In genomic region chr2:164967761-164968440, GRCm38 (mm10) we compare ENCODE assay signal across 8 mouse cellular contexts. TPM values are rescaled to one million over a fixed set of nuclear protein-coding genes. Genes with fewer than 3 reads are reported as not detected.
DNase-seq lines count a peak whose midpoint lies in the region; ATAC-seq and TF ChIP-seq lines count a peak whose summit lies in the region.

No protein-coding gene starts in this region.

- TF ChIP-seq POLR2A in olfactory bulb, adult 2 months (IDR thresholded peaks at IDR 0.05; ENCODE audit: insufficient read depth, low read depth, low read length), result peak; percentile 71

- ATAC-seq in megakaryocyte-erythroid progenitor cell, adult 5-6 weeks (replicated peaks; ENCODE audit: low FRiP score, low TSS enrichment, poor library complexity, severe bottlenecking), result no peak

- TF ChIP-seq CTCF in olfactory bulb, adult 2 months (IDR thresholded peaks at IDR 0.05; ENCODE audit: insufficient read depth, low read depth, low read length), result no peak

- H3K27ac ChIP-seq in olfactory bulb, adult 2 months (ENCODE audit: insufficient read depth, low read depth, low read length), result peak overlapping the region; percentile 88

- intact Hi-C loops in left cerebral cortex, postnatal 25 days (cut with DNase I), result loop anchor here (1.0 to 2.0 kb wide), 4 partner anchors 26 to 321 kb away; partner anchors contain the start of gene Ncoa5

- WGBS in olfactory bulb, adult 2 months, result 1% methylated on average over 61 of the region's 65 CpGs

- peaks cover 43% of the 10 kb centered on the region for H3K4me1 ChIP-seq in olfactory bulb, adult 2 months (ENCODE audit: control insufficient read depth, insufficient read depth, low read length)

- peak overlapping the region; percentile 75 for H3K4me3 ChIP-seq in olfactory bulb, adult 2 months (ENCODE audit: insufficient read depth, low read depth, low read length)

- peak; percentile 60 for DNase-seq in MN1 (ENCODE audit: low spot score)
- peak; percentile 89 for DNase-seq in cerebellum, adult 11-12 months
- peak; percentile 64 to 67 for DNase-seq in frontal cortex, postnatal 14 days (ENCODE audit: low spot score in 2 of 2)
- peak; percentile 85 to 91 for DNase-seq in left cerebral cortex, postnatal 25 days (ENCODE audit: low spot score in 2 of 2)
- DNase-seq in adrenal gland, adult 8-10 months, result no peak
- DNase-seq in kidney, postnatal 4 days, result no peak

RNA-seq across cellular contexts. Expression of gene Slc12a5, which starts 7.3 kb away (rescaled TPM):
- 100 to 1,000 TPM; 546 to 551 TPM for total RNA-seq in left cerebral cortex, postnatal 25 days (2021)
- not detected in 2 replicates for polyA plus RNA-seq in olfactory bulb, adult 2 months (2012; ENCODE audit: insufficient read depth, insufficient read length, low replicate concordance, missing spikeins)
- 0.35 TPM in 1 of 2 replicates, not detected in the other for total RNA-seq in megakaryocyte-erythroid progenitor cell, adult 5-6 weeks (2014; fragmentation: Nextera tagmentation)
- total RNA-seq in megakaryocyte-erythroid progenitor cell, adult 5-6 weeks (2017), result 0.34 and 0.61 TPM in 2 replicates
- total RNA-seq in adrenal gland, adult 8-10 months (2022), result 10 to 100 TPM in 3 of 4 experiments, 1 to 10 TPM in 1; 6.7 to 18.3 (median 14.0) TPM

RNA-seq across cellular contexts. Expression of gene Mmp9, which starts 27.3 kb away (rescaled TPM):
- 1 to 10 TPM; 1.9 to 2.0 TPM for total RNA-seq in left cerebral cortex, postnatal 25 days (2021)
- polyA plus RNA-seq in olfactory bulb, adult 2 months (2012; ENCODE audit: insufficient read depth, insufficient read length, low replicate concordance, missing spikeins), result not detected in 2 replicates
- 7.1 TPM in 1 of 2 replicates, not detected in the other for total RNA-seq in megakaryocyte-erythroid progenitor cell, adult 5-6 weeks (2014; fragmentation: Nextera tagmentation)
- 0.65 and 2.0 TPM in 2 replicates for total RNA-seq in megakaryocyte-erythroid progenitor cell, adult 5-6 weeks (2017)
- total RNA-seq in adrenal gland, adult 8-10 months (2022), result 1 to 10 TPM in 1 of 4 experiments, under 1 TPM in 3; 0.49 to 1.4 (median 0.84) TPM

RNA-seq across cellular contexts. Expression of gene Zfp335, which starts 56.3 kb away (rescaled TPM):
- total RNA-seq in left cerebral cortex, postnatal 25 days (2021), result 10 to 100 TPM; 24.3 TPM
- polyA plus RNA-seq in olfactory bulb, adult 2 months (2012; ENCODE audit: insufficient read depth, insufficient read length, low replicate concordance, missing spikeins), result not detected in 2 replicates
- 23.5 and 27.2 TPM in 2 replicates for total RNA-seq in megakaryocyte-erythroid progenitor cell, adult 5-6 weeks (2014; fragmentation: Nextera tagmentation)
- total RNA-seq in megakaryocyte-erythroid progenitor cell, adult 5-6 weeks (2017), result 5.8 and 8.6 TPM in 2 replicates
- total RNA-seq in adrenal gland, adult 8-10 months (2022), result 10 to 100 TPM; 17.3 to 26.7 (median 20.3) TPM

Comparison
In these comparisons a context has a peak if more than half of its experiments do, and no peak if none do; other contexts are left out.
1. DNase-seq: peak in MN1 (single experiment), cerebellum, adult 11-12 months (single experiment), frontal cortex, postnatal 14 days (2 of 2) and left cerebral cortex, postnatal 25 days (2 of 2); none in adrenal gland, adult 8-10 months (single experiment) and kidney, postnatal 4 days (0 of 2).
2. RNA of gene Slc12a5, which starts 7.3 kb away (total RNA-seq): 546 to 551 TPM in left cerebral cortex, postnatal 25 days; 6.7 to 18.3 TPM in adrenal gland, adult 8-10 months and 0.34 to 0.61 TPM in megakaryocyte-erythroid progenitor cell, adult 5-6 weeks; every median in the first group is over 10 times any median in the second.